Comparison of ENCODE assay signal across 8 mouse cellular contexts in genomic region chr5:113280138-113280856, GRCm38 (mm10). TPM values are rescaled to one million over a fixed set of nuclear protein-coding genes. Genes with fewer than 3 reads are reported as not detected.
DNase-seq lines count a peak whose midpoint lies in the region; ATAC-seq and TF ChIP-seq lines count a peak whose summit lies in the region.

No protein-coding gene starts in this region.

- WGBS in limb, embryonic 13.5 days = 26% methylated on average over 15 of the region's 15 CpGs
- 28% methylated on average over 15 of the region's 15 CpGs for WGBS in midbrain, embryonic 14.5 days

- peak overlapping the region; percentile 13; the same call in 1 of the 2 replicates for H3K9ac ChIP-seq in limb, embryonic 13.5 days
- no peak overlapping the region; the same call in 1 of the 2 replicates for H3K9ac ChIP-seq in midbrain, embryonic 14.5 days (replicated peaks; ENCODE audit: low read length)

- TF ChIP-seq CTCF in C2C12 (IDR thresholded peaks at IDR 0.05; ENCODE audit: control insufficient read depth, insufficient read depth, insufficient read length) = no peak

- peaks cover 5% of the 10 kb centered on the region for H3K27me3 ChIP-seq in C2C12 (ENCODE audit: control insufficient read depth, insufficient read depth, insufficient read length)
- peaks cover 7% of the 10 kb centered on the region for H3K27me3 ChIP-seq in limb, embryonic 13.5 days
- H3K27me3 ChIP-seq in midbrain, embryonic 14.5 days (ENCODE audit: control insufficient read depth, insufficient read depth, low read length) = no peaks in the 10 kb centered on the region

- H3ac ChIP-seq in C2C12 (ENCODE audit: control insufficient read depth, insufficient read length, low read depth) = no peak overlapping the region

- peak overlapping the region; percentile 18 for H3K4me3 ChIP-seq in C2C12 (ENCODE audit: insufficient read depth, poor library complexity, severe bottlenecking)
- peak overlapping the region; percentile 30 for H3K4me3 ChIP-seq in limb, embryonic 13.5 days
- H3K4me3 ChIP-seq in midbrain, embryonic 14.5 days (replicated peaks; ENCODE audit: low read depth, low read length) = peak overlapping the region; percentile 19; the same call in 1 of the 2 replicates

- DNase-seq in Muller cell, postnatal 12 days (ENCODE audit: inconsistent ontology term) = peak; percentile 62
- DNase-seq in heart, postnatal 4 days = peak; percentile 24
- DNase-seq in midbrain, embryonic 14.5 days = peak; percentile 78
- DNase-seq in right cerebral cortex, postnatal 4 days = no peak
- DNase-seq in adrenal gland, adult 8-10 months = no peak
- DNase-seq in gastrocnemius, adult 8-10 months (ENCODE audit: low spot score in 2 of 2) = no peak

- H3K4me2 ChIP-seq in limb, embryonic 13.5 days (replicated peaks) = peak overlapping the region; percentile 51
- H3K4me2 ChIP-seq in midbrain, embryonic 14.5 days (ENCODE audit: low read length) = peak overlapping the region; percentile 42

- H3K79me3 ChIP-seq in C2C12 (ENCODE audit: low read depth) = no peaks in the 10 kb centered on the region

- 0 out of 2 replicates have a peak, but pooled peaks cover 2% of the 10 kb centered on the region for H3K4me1 ChIP-seq in limb, embryonic 13.5 days
- H3K4me1 ChIP-seq in midbrain, embryonic 14.5 days (ENCODE audit: control insufficient read depth, insufficient read depth, low read length) = no peaks in the 10 kb centered on the region

- H3K27ac ChIP-seq in limb, embryonic 13.5 days = no peak overlapping the region
- no peak overlapping the region for H3K27ac ChIP-seq in midbrain, embryonic 14.5 days (replicated peaks; ENCODE audit: low read depth, low read length)

- H3K9me3 ChIP-seq in limb, embryonic 13.5 days = no peaks in the 10 kb centered on the region
- no peaks in the 10 kb centered on the region for H3K9me3 ChIP-seq in midbrain, embryonic 14.5 days (ENCODE audit: control insufficient read depth, low read length)

- no peaks in the 10 kb centered on the region for H3K79me2 ChIP-seq in C2C12 (ENCODE audit: control insufficient read depth, insufficient read depth)

- no peak for ATAC-seq in limb, embryonic 13.5 days (ENCODE audit: low FRiP score, low read depth)
- peak; percentile 76; the same call in 1 of the 2 replicates for ATAC-seq in midbrain, embryonic 14.5 days (ENCODE audit: low FRiP score, low TSS enrichment)

- H3K36me3 ChIP-seq in C2C12 (ENCODE audit: control insufficient read depth, insufficient read depth) = no peaks in the 10 kb centered on the region
- H3K36me3 ChIP-seq in limb, embryonic 13.5 days = no peaks in the 10 kb centered on the region
- H3K36me3 ChIP-seq in midbrain, embryonic 14.5 days (ENCODE audit: control insufficient read depth, insufficient read depth, low read length) = peaks cover 61% of the 10 kb centered on the region

TF ChIP-seq in C2C12, 6 proteins besides CTCF, POLR2A, EP300 and RAD21:
- no peak for TF ChIP-seq MAX (IDR thresholded peaks at IDR 0.05)
- peak; percentile 84 for TF ChIP-seq USF1 (IDR thresholded peaks at IDR 0.05; ENCODE audit: low read depth)

RNA-seq across cellular contexts. Expression of gene Sgsm1, which starts 30.3 kb away (rescaled TPM):
- 1.9 TPM for polyA plus RNA-seq in C2C12 (2012; fragmentation: generic; extraction: Trizol)
- under 1 TPM; 0.77 to 0.86 TPM for total RNA-seq in heart, postnatal 4 days (2021)
- polyA plus RNA-seq in limb, embryonic 13.5 days (2015; fragmentation: Nextera tagmentation; extraction: Ambion mirVana) = 2.7 and 3.4 TPM in 2 replicates
- polyA plus RNA-seq in midbrain, embryonic 14.5 days (2014; fragmentation: Nextera tagmentation; extraction: Ambion mirVana) = 15.2 and 15.6 TPM in 2 replicates
- total RNA-seq in adrenal gland, adult 8-10 months (2022) = 10 to 100 TPM; 14.8 to 23.5 (median 18.8) TPM
- total RNA-seq in gastrocnemius, adult 8-10 months (2022) = under 1 TPM; 0.29 to 0.58 (median 0.42) TPM

RNA-seq across cellular contexts. Expression of gene Tmem211, which starts 53.6 kb away (rescaled TPM):
- polyA plus RNA-seq in C2C12 (2012; fragmentation: generic; extraction: Trizol) = not detected
- not detected for total RNA-seq in heart, postnatal 4 days (2021)
- polyA plus RNA-seq in limb, embryonic 13.5 days (2015; fragmentation: Nextera tagmentation; extraction: Ambion mirVana) = not detected in 2 replicates
- 0.15 TPM in 1 of 2 replicates, not detected in the other for polyA plus RNA-seq in midbrain, embryonic 14.5 days (2014; fragmentation: Nextera tagmentation; extraction: Ambion mirVana)
- not detected for total RNA-seq in adrenal gland, adult 8-10 months (2022)
- total RNA-seq in gastrocnemius, adult 8-10 months (2022) = not detected

RNA-seq across cellular contexts. Expression of gene 2900026A02Rik, which starts 59.3 kb away (rescaled TPM):
- 8.4 TPM for polyA plus RNA-seq in C2C12 (2012; fragmentation: generic; extraction: Trizol)
- 10 to 100 TPM; 46.8 to 48.3 TPM for total RNA-seq in heart, postnatal 4 days (2021)
- polyA plus RNA-seq in limb, embryonic 13.5 days (2015; fragmentation: Nextera tagmentation; extraction: Ambion mirVana) = 6.0 and 7.2 TPM in 2 replicates
- polyA plus RNA-seq in midbrain, embryonic 14.5 days (2014; fragmentation: Nextera tagmentation; extraction: Ambion mirVana) = 1.6 and 2.1 TPM in 2 replicates
- total RNA-seq in adrenal gland, adult 8-10 months (2022) = 10 to 100 TPM; 13.5 to 20.0 (median 15.7) TPM
- 10 to 100 TPM; 21.3 to 26.3 (median 23.9) TPM for total RNA-seq in gastrocnemius, adult 8-10 months (2022)

Comparison
In these comparisons a context has a peak if more than half of its experiments do, and no peak if none do; other contexts are left out.
1. DNase-seq: peak in Muller cell, postnatal 12 days (single experiment), heart, postnatal 4 days (single experiment) and midbrain, embryonic 14.5 days (single experiment); none in right cerebral cortex, postnatal 4 days (single experiment), adrenal gland, adult 8-10 months (single experiment) and gastrocnemius, adult 8-10 months (0 of 2).
2. RNA of gene Sgsm1, which starts 30.3 kb away (total RNA-seq): 14.8 to 23.5 TPM in adrenal gland, adult 8-10 months; 0.77 to 0.86 TPM in heart, postnatal 4 days and 0.29 to 0.58 TPM in gastrocnemius, adult 8-10 months; every median in the first group is over 4 times any median in the second.
3. Peak in every context shown above with its lines, with median percentiles within 50 percentile points of each other: H3K4me3 ChIP-seq.